Mouse (Mus musculus): ENCODE measurements around the gene Gm10428.

- TF ChIP-seq CTCF (IDR thresholded peaks at IDR 0.05; ENCODE audit: borderline replicate concordance, extremely low read depth, insufficient read depth, insufficient read length) (no peak), POLR2A (IDR thresholded peaks at IDR 0.05; ENCODE audit: borderline replicate concordance, extremely low read depth, insufficient read depth, insufficient read length, poor library complexity, severe bottlenecking) (no peak)
Measured at GRCm38 (mm10) chr11:62776510-62776909, 23.6 kb downstream of the Gm10428 start.
